Comparison of ENCODE assay signal across 19 mouse cellular contexts in the genomic region with DNA sequence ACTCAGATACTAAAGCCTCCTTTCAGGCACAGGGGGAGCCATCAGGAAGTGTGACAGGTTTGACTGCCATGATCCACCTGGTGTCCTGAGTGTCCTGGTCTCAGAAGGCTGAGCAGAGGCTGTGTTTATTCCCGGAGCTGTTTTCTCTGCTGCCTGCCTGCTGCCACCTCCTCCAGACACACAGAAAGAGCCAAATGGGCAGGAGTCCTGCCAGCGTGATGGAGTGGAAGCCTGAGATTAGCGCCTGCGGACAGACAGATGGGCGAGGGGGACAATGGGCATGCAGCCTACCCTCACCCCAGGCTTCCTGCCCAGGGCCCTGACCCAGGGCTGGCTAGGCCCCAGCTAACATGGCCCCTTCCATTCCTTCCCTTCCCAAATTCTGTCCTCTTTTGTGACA.
DNase-seq lines count a peak whose midpoint lies in the region; ATAC-seq and TF ChIP-seq lines count a peak whose summit lies in the region.
"Had no signal": no experiment of that assay in that cellular context is flagged by ENCODE, and none has a peak within 500 bp of the region (broad histone marks: within the 10 kb centered on the region; RNA-seq: fewer than 3 reads in every experiment).

No protein-coding gene starts in this region.

- H3K27ac ChIP-seq in midbrain, embryonic 10.5 days (replicated peaks): peak overlapping the region; percentile 7; the same call in 1 of the 2 replicates
- no peak overlapping the region for H3K27ac ChIP-seq in midbrain, embryonic 11.5 days (ENCODE audit: low read depth, low read length)
- H3K27ac ChIP-seq in hindbrain, postnatal 0 days: peak overlapping the region; percentile 17; the same call in 1 of the 2 replicates
- H3K27ac ChIP-seq: gastrocnemius, adult 2 months; heart, adult 2 months; heart, embryonic 15.5 days; liver, embryonic 15.5 days; neural tube, embryonic 15.5 days had no signal

- no peak for DNase-seq in midbrain, embryonic 10.5 days (ENCODE audit: low spot score)
- DNase-seq in midbrain, embryonic 11.5 days (ENCODE audit: low spot score, missing footprints): no peak
- DNase-seq in cerebellum, adult 11 months: peak; percentile 69
- peak; percentile 85 for DNase-seq in cerebellum, adult 9-11 months
- peak; percentile 69 for DNase-seq in hindbrain, postnatal 0 days (ENCODE audit: low spot score)
- DNase-seq in thymus, adult 18-20 months: no peak
- DNase-seq in urinary bladder, postnatal 25 days (ENCODE audit: low spot score): no peak
- DNase-seq: adrenal gland, postnatal 25 days; forebrain, postnatal 0 days; gastrocnemius, adult 2 months; heart, adult 2 months; kidney, adult 2 months; kidney, postnatal 14 days; lung, postnatal 14 days; thymus, adult 2 months had no signal

- no peaks in the 10 kb centered on the region for H3K9me3 ChIP-seq in midbrain, embryonic 10.5 days (replicated peaks)
- H3K9me3 ChIP-seq in midbrain, embryonic 11.5 days (ENCODE audit: control insufficient read depth, low read length): no peaks in the 10 kb centered on the region
- no peaks in the 10 kb centered on the region for H3K9me3 ChIP-seq in hindbrain, postnatal 0 days (ENCODE audit: low read length)
- H3K9me3 ChIP-seq: heart, embryonic 15.5 days; liver, embryonic 15.5 days; neural tube, embryonic 15.5 days had no signal

- 75% methylated on average over 5 of the region's 5 CpGs for WGBS in midbrain, embryonic 10.5 days
- 83% methylated on average over 5 of the region's 5 CpGs for WGBS in midbrain, embryonic 11.5 days
- WGBS in hindbrain, postnatal 0 days: 37% methylated on average over 5 of the region's 5 CpGs

- TF ChIP-seq CTCF in hindbrain, postnatal 0 days (IDR thresholded peaks at IDR 0.05; ENCODE audit: low read depth): no peak

- ATAC-seq in midbrain, embryonic 11.5 days (ENCODE audit: low FRiP score): no peak
- peak; percentile 36; the same call in 1 of the 2 replicates for ATAC-seq in hindbrain, postnatal 0 days
- ATAC-seq: forebrain, postnatal 0 days had no signal

- no peaks in the 10 kb centered on the region for H3K36me3 ChIP-seq in midbrain, embryonic 10.5 days
- H3K36me3 ChIP-seq in midbrain, embryonic 11.5 days (ENCODE audit: control insufficient read depth, insufficient read depth, low read length): no peaks in the 10 kb centered on the region
- no peaks in the 10 kb centered on the region for H3K36me3 ChIP-seq in hindbrain, postnatal 0 days (ENCODE audit: insufficient read depth, low read length)
- H3K36me3 ChIP-seq: heart, embryonic 15.5 days; liver, embryonic 15.5 days; neural tube, embryonic 15.5 days had no signal

- no peak overlapping the region for H3K9ac ChIP-seq in midbrain, embryonic 11.5 days (ENCODE audit: low read length)
- H3K9ac ChIP-seq in hindbrain, postnatal 0 days (replicated peaks; ENCODE audit: low read length): no peak overlapping the region
- H3K9ac ChIP-seq: forebrain, postnatal 0 days; heart, embryonic 15.5 days; liver, embryonic 15.5 days; neural tube, embryonic 15.5 days had no signal

- peaks cover 34% of the 10 kb centered on the region for H3K4me1 ChIP-seq in midbrain, embryonic 10.5 days
- H3K4me1 ChIP-seq in midbrain, embryonic 11.5 days (ENCODE audit: control insufficient read depth, insufficient read depth, low read length): peaks cover 1% of the 10 kb centered on the region; the same call in 1 of the 2 replicates
- H3K4me1 ChIP-seq in hindbrain, postnatal 0 days (ENCODE audit: insufficient read depth, low read length): peaks cover 6% of the 10 kb centered on the region
- H3K4me1 ChIP-seq: liver, embryonic 15.5 days had no signal

- 0 out of 2 replicates have a peak, but pooled peaks cover 10% of the 10 kb centered on the region for H3K27me3 ChIP-seq in midbrain, embryonic 10.5 days (ENCODE audit: low read depth, poor library complexity, severe bottlenecking)
- no peaks in the 10 kb centered on the region for H3K27me3 ChIP-seq in midbrain, embryonic 11.5 days (ENCODE audit: control insufficient read depth, insufficient read depth, low read length)
- no peaks in the 10 kb centered on the region for H3K27me3 ChIP-seq in hindbrain, postnatal 0 days (ENCODE audit: insufficient read depth, low read length)
- H3K27me3 ChIP-seq: liver, embryonic 15.5 days had no signal

- no peak overlapping the region for H3K4me3 ChIP-seq in midbrain, embryonic 10.5 days
- no peak overlapping the region for H3K4me3 ChIP-seq in midbrain, embryonic 11.5 days (ENCODE audit: low read depth, low read length)
- no peak overlapping the region for H3K4me3 ChIP-seq in hindbrain, postnatal 0 days (ENCODE audit: low read length)
- H3K4me3 ChIP-seq: gastrocnemius, adult 2 months; heart, adult 2 months; heart, embryonic 15.5 days; liver, embryonic 15.5 days; myocyte; neural tube, embryonic 15.5 days had no signal

- H3K4me2 ChIP-seq in midbrain, embryonic 11.5 days: no peak overlapping the region
- no peak overlapping the region for H3K4me2 ChIP-seq in hindbrain, postnatal 0 days (ENCODE audit: low read depth, low read length)
- H3K4me2 ChIP-seq: heart, embryonic 15.5 days; liver, embryonic 15.5 days; neural tube, embryonic 15.5 days had no signal

Comparison
In these comparisons a context has a peak if more than half of its experiments do, and no peak if none do; other contexts are left out.
1. DNase-seq: peak in cerebellum, adult 11 months (single experiment), cerebellum, adult 9-11 months (single experiment) and hindbrain, postnatal 0 days (single experiment); none in midbrain, embryonic 10.5 days (single experiment), midbrain, embryonic 11.5 days (single experiment), thymus, adult 18-20 months (0 of 2) and urinary bladder, postnatal 25 days (single experiment).